Mouse (Mus musculus): ENCODE results near the gene Sh3bgrl2. TPM values are rescaled to one million over a fixed set of nuclear protein-coding genes. Genes with fewer than 3 reads are reported as not detected.

Gene Sh3bgrl2
- polyA plus RNA-seq, 1 experiment from 2014 or later, result 19.4 TPM

- Histone ChIP-seq H3K4me3 (replicated peaks; ENCODE audit: low read length) (no peak overlapping the region), H3K4me2 (ENCODE audit: low read length) (no peak overlapping the region), H3K27me3 (replicated peaks; ENCODE audit: control insufficient read depth, insufficient read depth, low read length) (no peaks in the 10 kb centered on the region), H3K36me3 (ENCODE audit: control insufficient read depth, insufficient read depth) (no peaks in the 10 kb centered on the region), H3K27ac (ENCODE audit: low read length) (no peak overlapping the region), H3K9ac (replicated peaks; ENCODE audit: low read depth, low read length) (no peak overlapping the region), H3K9me3 (ENCODE audit: control insufficient read depth, low read length) (no peaks in the 10 kb centered on the region), H3K4me1 (replicated peaks; ENCODE audit: control insufficient read depth, insufficient read depth, low read length) (peaks cover 14% of the 10 kb centered on the region)
- WGBS, result 86% methylated on average over 13 of the region's 13 CpGs
- ATAC-seq, result no peak
Measured at GRCm38 (mm10) chr9:83652015-83652414, 103.9 kb downstream of the Sh3bgrl2 start.

- Histone ChIP-seq H3K4me1 (replicated peaks; ENCODE audit: control insufficient read depth, insufficient read depth, low read length) (peaks cover 14% of the 10 kb centered on the region), H3K27ac (ENCODE audit: low read length) (no peak overlapping the region), H3K9me3 (ENCODE audit: control insufficient read depth, low read length) (no peaks in the 10 kb centered on the region), H3K4me3 (replicated peaks; ENCODE audit: low read length) (no peak overlapping the region), H3K4me2 (ENCODE audit: low read length) (no peak overlapping the region), H3K36me3 (ENCODE audit: control insufficient read depth, insufficient read depth) (no peaks in the 10 kb centered on the region), H3K9ac (replicated peaks; ENCODE audit: low read depth, low read length) (no peak overlapping the region), H3K27me3 (replicated peaks; ENCODE audit: control insufficient read depth, insufficient read depth, low read length) (no peaks in the 10 kb centered on the region)
- 30% methylated on average over 15 of the region's 15 CpGs for WGBS
- no peak for ATAC-seq
Measured at GRCm38 (mm10) chr9:83652590-83653172, 104.6 kb downstream of the Sh3bgrl2 start.

- ATAC-seq, result no peak
- H3K27me3 ChIP-seq (replicated peaks; ENCODE audit: control insufficient read depth, insufficient read depth, low read length), result no peaks in the 10 kb centered on the region
- H3K27ac ChIP-seq (ENCODE audit: low read length), result no peak overlapping the region
- no peaks in the 10 kb centered on the region for H3K9me3 ChIP-seq (ENCODE audit: control insufficient read depth, low read length)
- H3K4me3 ChIP-seq (replicated peaks; ENCODE audit: low read length), result no peak overlapping the region
- 77% methylated on average over 5 of the region's 5 CpGs for WGBS
- peaks cover 4% of the 10 kb centered on the region for H3K4me1 ChIP-seq (replicated peaks; ENCODE audit: control insufficient read depth, insufficient read depth, low read length)
- no peaks in the 10 kb centered on the region for H3K36me3 ChIP-seq (ENCODE audit: control insufficient read depth, insufficient read depth)
- no peak overlapping the region for H3K4me2 ChIP-seq (ENCODE audit: low read length)
- H3K9ac ChIP-seq (replicated peaks; ENCODE audit: low read depth, low read length), result no peak overlapping the region
Measured at GRCm38 (mm10) chr9:83654601-83655000, 106.5 kb downstream of the Sh3bgrl2 start.

GRCm38 (mm10) chr9:83656960-83657651 lies 109.0 kb downstream of the Sh3bgrl2 start:
- Histone ChIP-seq H3K4me3 (replicated peaks; ENCODE audit: low read length) (0 out of 2 replicates have a peak overlapping the region, but pooled peaks have one; percentile 2), H3K9ac (replicated peaks; ENCODE audit: low read depth, low read length) (peak overlapping the region; percentile 2), H3K27me3 (replicated peaks; ENCODE audit: control insufficient read depth, insufficient read depth, low read length) (no peaks in the 10 kb centered on the region), H3K4me2 (ENCODE audit: low read length) (peak overlapping the region; percentile 36), H3K9me3 (ENCODE audit: control insufficient read depth, low read length) (no peaks in the 10 kb centered on the region), H3K4me1 (replicated peaks; ENCODE audit: control insufficient read depth, insufficient read depth, low read length) (peaks cover 4% of the 10 kb centered on the region), H3K27ac (ENCODE audit: low read length) (peak overlapping the region; percentile 60), H3K36me3 (ENCODE audit: control insufficient read depth, insufficient read depth) (no peaks in the 10 kb centered on the region)
- 12% methylated on average over 8 of the region's 8 CpGs for WGBS
- ATAC-seq, result peak; percentile 47

GRCm38 (mm10) chr9:83657652-83658002 lies 109.5 kb downstream of the Sh3bgrl2 start:
- peak overlapping the region; percentile 2 for H3K9ac ChIP-seq (replicated peaks; ENCODE audit: low read depth, low read length)
- WGBS, result 25% methylated on average over 6 of the region's 6 CpGs
- peak overlapping the region; percentile 36 for H3K4me2 ChIP-seq (ENCODE audit: low read length)
- H3K9me3 ChIP-seq (ENCODE audit: control insufficient read depth, low read length), result no peaks in the 10 kb centered on the region
- 0 out of 2 replicates have a peak overlapping the region, but pooled peaks have one; percentile 2 for H3K4me3 ChIP-seq (replicated peaks; ENCODE audit: low read length)
- peaks cover 4% of the 10 kb centered on the region for H3K4me1 ChIP-seq (replicated peaks; ENCODE audit: control insufficient read depth, insufficient read depth, low read length)
- no peaks in the 10 kb centered on the region for H3K36me3 ChIP-seq (ENCODE audit: control insufficient read depth, insufficient read depth)
- no peaks in the 10 kb centered on the region for H3K27me3 ChIP-seq (replicated peaks; ENCODE audit: control insufficient read depth, insufficient read depth, low read length)
- ATAC-seq, result peak; percentile 92
- H3K27ac ChIP-seq (ENCODE audit: low read length), result no peak overlapping the region; the same call in 1 of the 2 replicates

GRCm38 (mm10) chr9:83659081-83659480 lies 111.0 kb downstream of the Sh3bgrl2 start:
- no peak overlapping the region for H3K27ac ChIP-seq (ENCODE audit: low read length)
- 94% methylated on average over 2 of the region's 2 CpGs for WGBS
- H3K9ac ChIP-seq (replicated peaks; ENCODE audit: low read depth, low read length), result no peak overlapping the region
- no peak overlapping the region for H3K4me3 ChIP-seq (replicated peaks; ENCODE audit: low read length)
- no peak overlapping the region for H3K4me2 ChIP-seq (ENCODE audit: low read length)
- no peaks in the 10 kb centered on the region for H3K36me3 ChIP-seq (ENCODE audit: control insufficient read depth, insufficient read depth)
- ATAC-seq, result no peak
- H3K4me1 ChIP-seq (replicated peaks; ENCODE audit: control insufficient read depth, insufficient read depth, low read length), result peaks cover 4% of the 10 kb centered on the region
- no peaks in the 10 kb centered on the region for H3K9me3 ChIP-seq (ENCODE audit: control insufficient read depth, low read length)
- no peaks in the 10 kb centered on the region for H3K27me3 ChIP-seq (replicated peaks; ENCODE audit: control insufficient read depth, insufficient read depth, low read length)

GRCm38 (mm10) chr9:83661811-83662210 lies 113.7 kb downstream of the Sh3bgrl2 start:
- WGBS, result 80% methylated on average over 5 of the region's 5 CpGs

GRCm38 (mm10) chr9:83663981-83664897 lies 116.1 kb downstream of the Sh3bgrl2 start:
- peak; percentile 69 for ATAC-seq
- H3K27ac ChIP-seq (ENCODE audit: low read length), result peak overlapping the region; percentile 88
- H3K27me3 ChIP-seq (replicated peaks; ENCODE audit: control insufficient read depth, insufficient read depth, low read length), result no peaks in the 10 kb centered on the region
- WGBS, result 2% methylated on average over 25 of the region's 33 CpGs
- H3K9me3 ChIP-seq (ENCODE audit: control insufficient read depth, low read length), result no peaks in the 10 kb centered on the region
- no peaks in the 10 kb centered on the region for H3K36me3 ChIP-seq (ENCODE audit: control insufficient read depth, insufficient read depth)
- peak overlapping the region; percentile 67 for H3K4me2 ChIP-seq (ENCODE audit: low read length)
- peak overlapping the region; percentile 52 for H3K4me3 ChIP-seq (replicated peaks; ENCODE audit: low read length)
- H3K9ac ChIP-seq (replicated peaks; ENCODE audit: low read depth, low read length), result peak overlapping the region; percentile 69
- no peaks in the 10 kb centered on the region for H3K4me1 ChIP-seq (replicated peaks; ENCODE audit: control insufficient read depth, insufficient read depth, low read length)

More at GRCm38 (mm10) chr9:83661811-83662210, 113.7 kb downstream of the Sh3bgrl2 start:
- H3K4me2 ChIP-seq (ENCODE audit: low read length), result no peak overlapping the region
- no peaks in the 10 kb centered on the region for H3K27me3 ChIP-seq (replicated peaks; ENCODE audit: control insufficient read depth, insufficient read depth, low read length)
- no peak for ATAC-seq
- no peaks in the 10 kb centered on the region for H3K36me3 ChIP-seq (ENCODE audit: control insufficient read depth, insufficient read depth)
- peaks cover 4% of the 10 kb centered on the region for H3K4me1 ChIP-seq (replicated peaks; ENCODE audit: control insufficient read depth, insufficient read depth, low read length)
- H3K27ac ChIP-seq (ENCODE audit: low read length), result no peak overlapping the region
- no peak overlapping the region for H3K4me3 ChIP-seq (replicated peaks; ENCODE audit: low read length)
- no peaks in the 10 kb centered on the region for H3K9me3 ChIP-seq (ENCODE audit: control insufficient read depth, low read length)
- no peak overlapping the region for H3K9ac ChIP-seq (replicated peaks; ENCODE audit: low read depth, low read length)

- peak overlapping the region; percentile 69 for H3K9ac ChIP-seq (replicated peaks; ENCODE audit: low read depth, low read length)
- H3K27ac ChIP-seq (ENCODE audit: low read length), result peak overlapping the region; percentile 88
- peak; percentile 39 for ATAC-seq
- peak overlapping the region; percentile 67 for H3K4me2 ChIP-seq (ENCODE audit: low read length)
- no peaks in the 10 kb centered on the region for H3K9me3 ChIP-seq (ENCODE audit: control insufficient read depth, low read length)
- WGBS, result 12% methylated on average over 8 of the region's 8 CpGs
- H3K4me1 ChIP-seq (replicated peaks; ENCODE audit: control insufficient read depth, insufficient read depth, low read length), result no peaks in the 10 kb centered on the region
- H3K36me3 ChIP-seq (ENCODE audit: control insufficient read depth, insufficient read depth), result no peaks in the 10 kb centered on the region
- H3K27me3 ChIP-seq (replicated peaks; ENCODE audit: control insufficient read depth, insufficient read depth, low read length), result no peaks in the 10 kb centered on the region
- H3K4me3 ChIP-seq (replicated peaks; ENCODE audit: low read length), result peak overlapping the region; percentile 52
Measured at GRCm38 (mm10) chr9:83664951-83665350, 116.8 kb downstream of the Sh3bgrl2 start.

Measured in forebrain, embryonic 16.5 days (tissue).